Mouse (Mus musculus): ENCODE measurements at regions not wholly inside any gene's neighbourhood (a gene's known extent, or its start where the extent isn't known, plus 50 kb on each side); places are given as distances from the start of the nearest gene placed in this dataset.

- no peak for DNase-seq (ENCODE audit: extremely low read depth, insufficient read length, low spot score)
Observed at GRCm38 (mm10) chr2:80969354-80969753, 352.3 kb downstream of the Nup35 start.

DNA sequence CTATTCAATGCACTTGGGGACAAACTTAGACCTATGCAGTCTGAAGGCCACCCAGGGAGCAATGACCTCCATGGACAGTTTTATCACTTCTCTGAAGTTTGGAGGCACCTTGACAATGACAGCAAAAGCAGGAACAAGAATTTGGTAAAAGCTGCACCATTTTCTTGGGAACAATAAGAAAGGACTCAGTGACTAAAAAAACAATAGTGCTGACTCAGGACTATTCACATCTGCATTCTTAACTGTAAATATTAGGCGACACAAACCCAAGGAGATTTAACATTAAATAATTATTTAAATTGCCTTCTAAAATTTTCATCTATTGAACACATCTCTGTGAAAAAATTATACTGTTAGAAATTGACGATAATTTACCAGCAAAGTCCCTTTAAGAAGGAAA, 356.2 kb downstream of the Nup35 start:
- no peak for DNase-seq (ENCODE audit: extremely low read depth, insufficient read length, low spot score)

GRCm38 (mm10) chr2:80998296-80998695, 381.3 kb downstream of the Nup35 start:
- no peak for DNase-seq (ENCODE audit: extremely low read depth, insufficient read length, low spot score)

DNA sequence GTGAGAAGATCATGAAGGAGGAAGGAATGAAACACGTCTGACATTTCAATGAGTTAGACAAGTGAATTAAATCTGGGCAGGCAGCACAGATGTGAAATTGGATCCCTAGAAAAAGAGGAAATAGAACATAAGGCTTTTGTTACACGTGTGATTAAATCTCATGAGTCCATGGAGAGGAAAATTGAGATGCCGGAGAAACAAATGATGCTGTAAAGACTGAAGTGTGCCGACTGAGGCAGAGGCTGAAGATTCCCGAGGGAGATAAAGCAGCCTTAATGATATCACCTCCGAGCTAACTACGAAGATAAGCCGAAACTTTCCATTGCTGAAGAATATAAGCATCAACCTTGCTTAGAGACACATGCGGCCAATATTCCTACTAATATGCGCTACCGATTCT, 390.0 kb downstream of the Nup35 start:
- no peak for DNase-seq (ENCODE audit: extremely low read depth, insufficient read length, low spot score)

GRCm38 (mm10) chr2:81023620-81024019, 406.6 kb downstream of the Nup35 start:
- DNase-seq (ENCODE audit: extremely low read depth, insufficient read length, low spot score), result no peak

All from 3134 (cell line).